In genomic region chr10:83094821-83095725, GRCm38 (mm10) we compare ENCODE assay signal across 14 mouse cellular contexts.
DNase-seq lines count a peak whose midpoint lies in the region.
"Had no signal": no experiment of that assay in that cellular context is flagged by ENCODE, and none has a peak within 500 bp of the region (broad histone marks: within the 10 kb centered on the region; RNA-seq: fewer than 3 reads in every experiment).

No protein-coding gene starts in this region.

- H3K27ac ChIP-seq in macrophage: peak overlapping the region; percentile 22
- H3K27ac ChIP-seq: heart, embryonic 15.5 days had no signal

- 43% methylated on average over 16 of the region's 16 CpGs for WGBS in macrophage (ENCODE audit: missing documents)

- H3K4me3 ChIP-seq in macrophage (ENCODE audit: inconsistent target): no peak overlapping the region
- H3K4me3 ChIP-seq: heart, embryonic 15.5 days had no signal

- no peaks in the 10 kb centered on the region for H3K36me3 ChIP-seq in macrophage (ENCODE audit: inconsistent target)
- H3K36me3 ChIP-seq: heart, embryonic 15.5 days had no signal

- intact Hi-C loops in left cerebral cortex, postnatal 10 days (cut with DNase I): loop anchor here (10.0 kb wide), 1 partner anchor 180 kb away; no protein-coding TSS in a partner anchor

- no peaks in the 10 kb centered on the region for H3K79me2 ChIP-seq in macrophage (ENCODE audit: inconsistent target)

- peak; percentile 11 for DNase-seq in gastrocnemius, adult 18-20 months (ENCODE audit: low spot score)
- DNase-seq in gastrocnemius, postnatal 4 days (ENCODE audit: low spot score in 2 of 2): no peak
- peak; percentile 57 for DNase-seq in 3134 (ENCODE audit: extremely low read depth, insufficient read length, low spot score)
- DNase-seq in brain, adult 2 months (ENCODE audit: low read depth, low spot score): peak; percentile 75
- DNase-seq in kidney, postnatal 10 days: no peak
- no peak for DNase-seq in left cerebral cortex, postnatal 10 days (ENCODE audit: extremely low spot score in 1 of 2, low spot score in 2 of 2)
- DNase-seq in urinary bladder, adult 18-20 months (ENCODE audit: low spot score in 2 of 2): no peak
- DNase-seq: adrenal gland, postnatal 25 days; cerebellum, adult 11-12 months; kidney, postnatal 36 days; lung, postnatal 10 days; thymus, adult 2 months had no signal

Comparison
In these comparisons a context has a peak if more than half of its experiments do, and no peak if none do; other contexts are left out.
1. DNase-seq: peak in gastrocnemius, adult 18-20 months (single experiment), 3134 (single experiment) and brain, adult 2 months (single experiment); none in gastrocnemius, postnatal 4 days (0 of 2), kidney, postnatal 10 days (single experiment), left cerebral cortex, postnatal 10 days (0 of 2) and urinary bladder, adult 18-20 months (0 of 2).